Mouse (Mus musculus) neural tube, embryonic 10.5 days (tissue): ENCODE measurements around the gene Gm47791.

Experiments used
- DNase-seq: peaks from one replicate; pipeline ENCODE4 v3.0.0-alpha.2; 2017; ENCODE audit warnings: low spot score; ENCODE audit errors: extremely low spot score

Gm47791 gene

DNA sequence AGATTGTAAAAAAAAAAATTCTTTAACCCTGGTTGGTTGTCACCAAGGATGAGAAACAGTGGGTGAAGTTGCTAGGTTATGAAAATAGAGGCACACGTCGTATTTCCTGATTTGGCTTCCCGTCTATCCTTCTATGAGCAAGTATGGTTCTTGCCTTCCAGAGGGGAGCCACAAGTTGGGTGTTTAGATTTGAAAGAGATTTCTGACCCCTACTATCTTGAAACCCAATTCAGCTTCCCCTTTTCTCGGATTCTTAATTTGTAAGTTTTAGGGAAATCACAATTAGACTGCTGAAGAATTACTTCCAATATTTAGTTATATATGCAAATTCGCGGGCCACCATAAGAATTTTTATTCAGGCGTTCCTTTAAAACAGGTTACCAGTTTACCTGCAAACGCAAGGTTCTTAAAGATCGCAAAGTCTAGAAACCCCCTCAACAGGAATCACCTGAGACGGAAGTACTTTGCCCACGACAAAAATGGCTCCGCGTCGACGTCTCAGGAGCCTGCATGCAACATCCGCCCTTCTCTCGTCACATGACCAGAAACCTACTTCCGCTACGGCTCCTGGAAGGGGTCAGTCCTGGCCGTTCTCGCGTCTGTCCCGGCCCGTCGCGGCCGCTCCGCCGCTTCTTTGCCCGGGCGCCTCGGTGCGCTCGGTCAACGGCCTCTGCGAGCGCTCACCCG lies 46.6 kb downstream of the Gm47791 start, which contains the start of gene Mff:
Mff (plus strand) TSS at position 552 of the 687 bp plus-strand sequence.
- DNase-seq = peak; percentile 95
